Mouse (Mus musculus) spleen, postnatal 10 days (tissue): Measurements from ENCODE around the gene Pja2.
"Not testable (repeated sequence)": the region's sequence is repeated elsewhere in the genome, so short reads cannot be mapped to it uniquely, and the experiment has no call there.

Experiments used
- DNase-seq, 2 experiments: peaks; one replicate each; pipeline ENCODE4 v3.0.0; 2021 to 2022; ENCODE audit warnings: low spot score in 2 of 2

Pja2 gene

GRCm38 (mm10) chr17:64331898-64332769 is at the start of gene Pja2:
TSS of gene Pja2 (minus strand) at chr17:64331916.
- DNase-seq, result peak; percentile 95 to 98

DNA sequence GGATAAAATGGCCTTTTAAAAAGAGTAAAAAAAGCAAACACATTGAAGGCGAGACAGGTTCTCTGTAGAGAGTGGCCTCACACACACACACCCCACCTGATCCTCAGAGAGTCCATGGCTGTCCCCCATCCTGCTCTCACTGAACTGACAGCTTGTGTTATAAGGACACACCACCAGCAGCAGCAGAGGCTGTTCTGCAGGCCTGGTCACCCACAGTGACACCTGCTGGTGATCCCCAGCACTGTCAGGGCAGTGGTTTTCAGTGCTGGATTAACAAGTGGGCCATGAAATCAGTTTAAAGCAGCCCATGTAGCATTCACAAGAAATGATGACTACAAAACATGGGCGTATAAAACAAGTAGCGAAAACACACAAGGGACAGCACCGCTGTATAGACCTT is 43.6 kb upstream of the Pja2 start:
- DNase-seq, result peak; percentile 21 to 64

- DNase-seq, result no peak
Measured at GRCm38 (mm10) chr17:64363694-64364093, 32.0 kb upstream of the Pja2 start.

DNA sequence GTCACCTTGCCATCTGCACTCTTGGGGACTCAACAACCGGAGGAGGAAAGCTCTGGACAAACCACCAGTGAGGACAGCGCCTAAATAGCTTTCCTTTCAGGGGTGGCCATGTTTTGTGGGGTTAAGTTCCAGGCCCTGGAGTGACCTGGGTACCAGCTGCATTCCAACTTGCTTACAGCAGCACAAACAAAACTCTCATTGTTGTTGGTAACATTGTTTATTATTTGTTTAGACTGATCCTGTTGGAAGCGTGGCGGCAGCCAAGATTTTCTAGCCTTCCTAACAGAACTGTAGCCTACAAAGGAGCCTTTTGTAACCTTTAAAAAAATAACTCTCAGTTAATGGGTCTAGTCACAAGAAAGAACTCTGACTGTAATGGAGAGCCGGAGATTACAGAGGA is 30.9 kb upstream of the Pja2 start:
- DNase-seq, result no peak

DNA sequence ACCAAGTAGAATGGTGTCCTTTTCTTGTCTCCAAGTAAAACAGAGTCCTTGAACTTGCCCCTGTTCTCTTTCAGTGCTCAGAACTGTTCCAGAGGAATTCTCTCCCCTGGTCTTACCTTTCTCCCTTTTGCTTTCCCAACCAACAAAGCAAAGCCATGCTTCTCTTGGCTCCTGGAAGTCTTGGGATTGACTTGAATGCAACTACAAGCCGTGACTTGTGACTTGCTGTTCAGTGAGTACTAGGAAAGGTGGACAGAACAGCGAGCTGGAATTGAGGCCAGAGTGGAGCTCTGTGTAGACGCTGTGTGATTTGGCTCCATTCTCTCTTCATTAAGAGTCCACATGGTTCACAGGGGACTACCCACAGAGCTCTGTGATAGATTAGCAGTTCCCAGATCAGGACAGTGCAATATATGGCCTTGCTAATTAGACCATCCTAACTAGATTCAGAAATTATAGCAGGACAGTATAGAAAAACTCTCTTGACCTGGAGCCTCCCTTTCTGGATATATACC is 30.3 kb upstream of the Pja2 start:
- DNase-seq, result no peak

GRCm38 (mm10) chr17:64353940-64354339 is 22.2 kb upstream of the Pja2 start:
- DNase-seq, result no peak

GRCm38 (mm10) chr17:64346135-64346534 is 14.4 kb upstream of the Pja2 start:
- no peak for DNase-seq

DNA sequence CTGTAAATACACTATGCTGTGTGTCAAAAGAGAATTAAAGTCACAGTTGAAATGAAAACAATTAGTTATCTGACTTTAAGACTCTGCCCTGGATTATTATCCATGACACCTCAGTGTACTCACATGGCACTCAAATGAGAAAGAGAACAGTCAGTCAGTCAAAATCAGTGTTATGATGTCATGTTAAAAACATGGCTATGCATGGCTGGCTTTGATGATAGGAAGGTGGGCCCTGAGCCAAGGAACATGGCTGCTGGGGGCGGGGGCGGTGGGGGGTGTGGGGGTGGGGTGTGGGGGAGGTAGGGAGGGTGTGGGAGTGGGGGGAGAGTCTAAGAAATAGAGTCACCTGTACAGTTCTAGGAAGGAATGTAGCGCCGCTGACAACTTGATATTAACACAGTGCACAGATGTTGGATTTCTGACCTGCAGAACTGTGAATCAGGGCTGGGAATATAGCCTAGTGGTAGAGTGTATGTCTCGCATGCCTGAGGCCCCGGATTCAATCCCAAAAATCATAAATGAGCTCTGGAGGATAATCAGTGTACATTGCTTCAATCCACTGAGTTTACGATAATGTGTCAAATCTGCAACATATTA is 13.0 kb upstream of the Pja2 start:
- DNase-seq, result no peak

DNA sequence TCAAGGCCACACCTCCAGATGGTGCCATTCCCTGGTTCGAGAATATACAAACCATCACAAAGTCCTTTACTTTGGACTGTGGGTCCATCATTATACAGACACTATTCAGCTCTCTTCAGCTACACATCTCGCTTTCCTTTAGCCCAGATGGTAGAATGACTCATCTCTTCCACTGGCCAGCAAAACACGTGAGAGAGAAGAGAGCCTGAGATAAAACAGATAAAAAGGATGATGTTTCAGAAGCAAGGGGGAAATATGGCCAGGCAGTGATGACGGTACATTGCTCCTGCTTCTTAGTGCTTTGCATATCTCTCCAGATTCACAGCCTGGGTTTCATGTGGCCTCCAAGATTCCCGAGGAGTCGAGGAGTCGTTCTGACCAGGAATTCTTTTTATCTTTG is 10.0 kb upstream of the Pja2 start:
- DNase-seq, result no peak

DNA sequence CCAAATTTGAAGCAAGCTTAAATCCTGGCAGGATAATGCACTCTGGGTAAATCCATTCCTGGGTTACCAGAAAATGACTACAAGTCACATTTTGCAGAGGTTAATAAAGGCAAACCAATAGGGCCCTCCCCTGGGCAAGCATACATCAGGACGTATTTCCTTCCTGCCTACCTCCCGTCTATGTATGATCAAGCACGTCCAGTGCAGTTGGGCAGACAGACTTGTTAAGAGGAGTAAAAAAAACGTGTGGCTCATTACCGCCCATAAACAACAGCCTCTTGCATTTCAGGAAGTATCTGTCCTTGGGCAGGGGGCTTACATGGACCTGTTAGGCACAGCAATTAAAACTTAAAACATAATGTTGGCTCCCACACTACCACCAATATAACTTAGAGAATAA is 8.0 kb upstream of the Pja2 start:
- DNase-seq, result no peak

DNA sequence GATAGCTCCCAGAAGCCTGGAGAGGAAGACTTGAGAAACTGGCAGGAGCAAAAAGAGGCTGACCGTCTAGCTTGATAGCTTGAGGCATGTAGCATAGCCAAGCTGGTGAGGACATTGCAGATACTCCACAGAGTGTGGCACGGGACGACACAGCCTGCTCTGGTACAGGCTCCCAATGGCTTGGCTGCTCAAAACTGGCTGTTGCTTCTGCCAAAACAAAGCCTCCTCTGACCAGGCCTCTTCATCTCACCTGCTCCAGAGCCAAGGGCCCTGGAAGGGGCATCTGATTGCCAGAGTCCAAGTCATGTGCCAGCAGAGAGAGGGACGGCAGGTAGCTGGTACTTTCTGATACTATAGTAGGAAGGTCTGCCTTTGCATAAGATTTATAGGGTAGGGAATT is 5.5 kb upstream of the Pja2 start:
- DNase-seq, result no peak

DNA sequence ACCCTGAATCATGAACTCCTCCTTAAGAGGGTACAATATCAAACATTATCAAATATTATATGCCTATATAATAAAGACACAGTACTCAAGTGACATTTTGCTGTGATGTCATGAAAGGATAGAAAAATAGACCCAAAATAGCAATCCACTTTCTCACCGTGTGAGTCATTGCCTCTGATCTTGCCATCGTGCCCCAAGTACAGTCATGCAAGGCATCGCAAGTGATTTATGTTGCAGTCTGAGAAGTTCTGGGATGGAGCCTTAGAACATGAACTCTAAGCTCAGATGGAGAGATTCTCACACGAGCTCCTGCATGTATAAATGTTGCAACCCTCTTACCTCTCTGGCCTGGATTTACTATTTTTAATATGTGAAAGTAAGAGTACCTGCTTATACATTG is 2.2 kb upstream of the Pja2 start:
- no peak for DNase-seq

DNA sequence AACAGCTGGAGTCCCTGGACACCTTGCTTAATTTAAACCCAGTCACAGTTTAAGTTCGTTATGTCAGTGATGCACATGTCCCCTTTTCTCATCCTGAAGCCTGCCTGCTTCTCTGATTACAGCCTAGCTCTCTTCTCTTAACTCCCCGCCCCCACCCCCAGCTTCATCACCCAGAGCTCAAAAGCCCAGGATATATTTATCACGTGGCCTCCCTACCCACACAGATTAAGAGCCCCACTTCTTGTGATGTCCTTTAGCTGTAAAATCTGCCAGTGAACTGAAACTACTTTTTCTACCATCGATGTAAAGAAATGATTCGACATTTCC is 1.0 kb upstream of the Pja2 start:
- DNase-seq, result no peak

- DNase-seq, result peak in 1 of 2 experiments; percentile 84
Measured at GRCm38 (mm10) chr17:64331291-64331897, 322 bp downstream of the Pja2 start.

DNA sequence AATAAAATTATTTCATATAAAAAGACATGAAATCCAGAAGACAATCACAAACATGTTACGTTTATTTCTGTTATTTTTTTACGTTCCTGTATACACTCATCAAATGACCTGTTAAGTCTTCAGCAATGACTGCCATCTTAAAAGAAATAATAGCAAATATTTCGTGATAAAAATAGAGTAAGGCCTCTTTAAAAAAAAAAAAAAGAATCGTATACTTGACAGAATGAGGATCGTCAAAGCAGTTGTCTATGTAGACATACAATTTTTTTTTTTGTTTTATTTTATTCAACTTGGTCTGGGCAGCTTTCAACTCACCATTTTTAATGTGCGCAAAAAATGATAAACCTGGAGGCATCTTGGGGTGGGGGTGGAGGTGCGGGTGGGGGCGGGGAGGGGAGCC is 831 bp downstream of the Pja2 start:
- DNase-seq, result no peak

DNA sequence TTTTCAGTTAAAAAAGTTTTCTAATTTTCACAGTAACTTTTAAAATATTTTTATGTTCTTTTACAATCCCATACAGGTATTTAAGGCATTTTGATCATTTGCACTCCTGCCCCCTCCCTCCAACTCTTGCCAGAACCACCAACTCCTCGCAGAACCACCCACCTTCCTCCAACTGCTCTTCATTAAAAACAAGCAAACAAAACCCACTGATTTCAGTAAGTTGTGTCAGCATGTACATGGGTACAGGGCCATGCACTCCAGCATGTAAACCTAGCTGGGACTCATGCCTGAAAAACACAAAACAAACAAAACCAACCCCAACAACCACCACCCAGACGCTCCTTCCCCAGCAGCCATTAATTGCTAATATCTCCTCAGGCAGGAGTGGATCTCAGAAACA is 7.2 kb downstream of the Pja2 start:
- DNase-seq, result no peak

DNA sequence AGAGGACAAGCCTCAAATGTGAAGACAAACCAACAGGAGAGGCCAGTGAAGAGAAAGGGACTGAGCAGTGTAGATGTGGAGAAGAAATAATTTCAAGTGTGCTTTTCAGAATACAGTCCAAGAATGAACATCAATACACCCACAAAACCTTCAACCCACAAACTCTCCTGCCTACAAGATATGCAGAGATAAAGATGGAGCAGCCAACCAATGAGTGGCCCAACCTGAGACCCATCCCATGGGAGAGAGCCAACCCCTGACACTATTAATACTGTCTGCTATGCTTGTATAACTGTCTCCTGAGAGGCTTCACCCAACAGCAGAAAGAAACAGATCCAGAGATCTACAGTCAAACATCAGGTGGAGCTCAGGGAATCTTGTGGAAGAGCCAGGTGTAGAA is 16.3 kb downstream of the Pja2 start:
- DNase-seq, result no peak

GRCm38 (mm10) chr17:64314523-64314922 is 17.2 kb downstream of the Pja2 start:
- not testable (repeated sequence) for DNase-seq

DNA sequence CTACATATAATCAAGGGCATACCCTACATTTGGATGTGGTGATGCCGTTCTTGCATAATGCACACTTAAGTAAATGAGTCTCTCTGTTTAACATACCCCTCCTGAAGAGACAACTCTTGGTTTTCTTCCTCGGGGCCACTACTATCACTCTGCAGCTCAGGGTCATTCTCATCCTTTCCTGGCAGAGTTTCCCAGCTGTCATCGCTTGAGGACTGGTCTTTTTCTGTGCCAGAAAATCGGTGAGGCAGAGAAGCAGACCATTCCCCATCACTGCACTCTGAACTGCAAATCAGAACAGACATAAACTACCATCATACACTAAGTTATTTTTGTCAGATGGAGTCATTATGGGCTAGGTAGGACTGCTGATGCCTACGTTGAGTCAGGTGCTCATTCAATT is 34.1 kb downstream of the Pja2 start:
- no peak for DNase-seq

DNA sequence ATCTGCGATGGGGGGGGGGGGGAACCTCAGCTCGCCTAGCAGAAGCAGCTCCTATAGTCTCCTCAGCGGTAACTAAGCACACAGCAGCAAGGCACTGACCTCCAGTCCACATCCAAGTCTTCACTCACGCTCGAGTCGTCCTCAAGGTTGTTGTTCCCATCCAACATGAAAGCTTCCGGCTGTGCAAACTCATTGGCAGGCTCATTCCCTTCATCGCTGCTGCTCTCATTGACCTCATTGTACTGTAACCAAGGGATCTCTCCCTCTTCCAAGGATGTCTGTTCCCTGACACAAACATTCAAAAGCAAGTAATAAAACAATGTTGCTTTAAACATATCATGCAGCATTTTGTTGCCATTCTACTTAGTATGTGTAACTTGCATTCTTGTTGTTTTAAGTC is 39.0 kb downstream of the Pja2 start:
- DNase-seq, result no peak

- no peak for DNase-seq
Measured at GRCm38 (mm10) chr17:64289684-64290083, 42.0 kb downstream of the Pja2 start.

- DNase-seq, result no peak
Measured at GRCm38 (mm10) chr17:64288000-64288399, 43.7 kb downstream of the Pja2 start.

DNA sequence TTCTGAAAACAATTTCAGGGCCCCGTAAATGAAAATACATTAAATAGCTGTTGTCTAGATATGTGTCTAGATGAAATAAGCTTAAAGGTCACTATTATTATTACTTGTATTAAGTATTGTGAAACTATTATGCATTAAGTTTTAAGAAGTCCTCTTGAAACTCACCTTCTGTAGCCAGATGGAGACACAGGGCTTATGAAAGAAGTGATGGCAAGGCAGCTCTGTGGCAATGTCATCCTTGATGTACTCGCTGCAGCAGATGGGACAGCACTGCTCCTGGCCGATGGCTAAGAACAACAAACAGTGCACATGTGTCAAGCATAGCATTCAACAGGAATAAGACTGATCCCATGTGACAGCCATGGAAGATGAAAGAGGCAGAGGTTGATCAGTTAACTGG is 44.9 kb downstream of the Pja2 start:
- DNase-seq, result no peak
